Mouse (Mus musculus) cerebellum, adult 2 months (tissue): ENCODE results near the gene Ifitm1.

ENCODE experiments used
- CTCF ChIP-seq: fragments of 200-500 bp; IDR thresholded peaks from 2 replicates; pipeline ENCODE4 v1.5.1; 2011; ENCODE audit warnings: low read depth, mild to moderate bottlenecking, control low read depth, low read length, moderate library complexity, borderline replicate concordance; ENCODE audit not compliant: insufficient read depth
- POLR2A ChIP-seq: fragments of 200-500 bp; IDR thresholded peaks from 2 replicates; pipeline ENCODE4 v1.6.1; 2011; ENCODE audit warnings: low read length, control low read depth, borderline replicate concordance; ENCODE audit not compliant: insufficient read depth

DNA sequence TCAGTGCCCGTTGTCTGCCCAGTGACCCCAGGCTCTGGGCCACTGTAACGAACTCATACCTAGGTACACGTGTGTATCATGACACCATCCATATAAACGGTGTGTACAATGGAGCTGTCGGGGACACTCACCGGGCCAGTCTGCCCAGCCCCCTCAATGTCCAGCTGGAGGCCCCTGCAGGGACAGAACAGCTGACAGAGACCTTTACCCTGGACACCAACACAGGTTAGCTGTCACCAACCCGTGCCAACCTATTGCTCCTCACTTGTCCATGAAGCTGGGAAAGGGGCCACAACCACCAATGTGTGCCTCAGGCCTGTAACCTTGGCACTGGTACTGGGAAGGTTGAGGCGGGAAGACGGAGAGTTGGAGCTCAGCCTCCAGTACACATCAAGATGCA lies 24.7 kb upstream of the Ifitm1 start:
- TF ChIP-seq POLR2A = no peak
- TF ChIP-seq CTCF = no peak
